In genomic region chr11:55209032-55209431, GRCm38 (mm10) we compare ENCODE assay signal across 1 mouse cellular context.
TF ChIP-seq lines count a peak whose summit lies in the region.

No protein-coding gene starts in this region.

TF ChIP-seq in MEL, 35 proteins besides CTCF, POLR2A, EP300 and RAD21:
- TF ChIP-seq ZNF384 (IDR thresholded peaks at IDR 0.05; ENCODE audit: low read depth, low read length) = peak; percentile 98
- no peak for TF ChIP-seq MYB (IDR thresholded peaks at IDR 0.05; ENCODE audit: low read depth, low read length)
- peak; percentile 43; the same call in 1 of the 2 replicates for TF ChIP-seq BHLHE40 (IDR thresholded peaks at IDR 0.05; ENCODE audit: borderline replicate concordance, low read depth, low read length)
- peak; percentile 41; the same call in 1 of the 2 replicates for TF ChIP-seq RCOR1 (IDR thresholded peaks at IDR 0.05; ENCODE audit: low read depth, low read length)
- no peak for TF ChIP-seq ZMIZ1 (IDR thresholded peaks at IDR 0.05; ENCODE audit: low read depth, low read length)
- TF ChIP-seq CHD1 (IDR thresholded peaks at IDR 0.05; ENCODE audit: low read depth, low read length) = no peak
- peak; percentile 8; the same call in 1 of the 2 replicates for TF ChIP-seq CHD2 (IDR thresholded peaks at IDR 0.05; ENCODE audit: low read length)
- TF ChIP-seq MAZ (IDR thresholded peaks at IDR 0.05; ENCODE audit: low read depth, low read length) = peak; percentile 68; the same call in 1 of the 2 replicates
- no peak for TF ChIP-seq MYC (IDR thresholded peaks at IDR 0.05; ENCODE audit: low read depth, low read length)
- no peak for TF ChIP-seq MAFK (IDR thresholded peaks at IDR 0.05; ENCODE audit: borderline replicate concordance, low read depth, low read length)
- TF ChIP-seq GABPA (IDR thresholded peaks at IDR 0.05; ENCODE audit: low read depth, low read length) = no peak
- no peak for TF ChIP-seq TAL1 (IDR thresholded peaks at IDR 0.05; ENCODE audit: low read length)
- TF ChIP-seq GATA1 (IDR thresholded peaks at IDR 0.05; ENCODE audit: low read depth, low read length) = peak; percentile 50; the same call in 1 of the 2 replicates
